Mouse (Mus musculus): ENCODE data around the gene Svopl. TPM values are rescaled to one million over a fixed set of nuclear protein-coding genes. Genes with fewer than 3 reads are reported as not detected.

The Svopl gene
- polyA plus RNA-seq, 1 experiment from 2014 or later: 2.6 TPM

GRCm38 (mm10) chr6:38048003-38048402 is 1.2 kb upstream of the Svopl start:
- Histone ChIP-seq H3K4me1 (ENCODE audit: insufficient read depth, low read depth, low read length) (peaks cover 4% of the 10 kb centered on the region; the same call in 1 of the 2 replicates), H3K9ac (replicated peaks; ENCODE audit: low read depth) (no peak overlapping the region), H3K9me3 (ENCODE audit: low read length) (no peaks in the 10 kb centered on the region), H3K4me2 (replicated peaks; ENCODE audit: low read depth, low read length) (no peak overlapping the region), H3K36me3 (ENCODE audit: insufficient read depth, low read length) (no peaks in the 10 kb centered on the region), H3K27ac (ENCODE audit: low read length) (no peak overlapping the region), H3K4me3 (ENCODE audit: low read depth, low read length) (no peak overlapping the region), H3K27me3 (replicated peaks; ENCODE audit: insufficient read depth, low read length) (no peaks in the 10 kb centered on the region)
- no peak for DNase-seq (ENCODE audit: low spot score)
- ATAC-seq: no peak
- 80% methylated on average over 4 of the region's 4 CpGs for WGBS
- TF ChIP-seq CTCF (IDR thresholded peaks at IDR 0.05) (no peak), EP300 (IDR thresholded peaks at IDR 0.05) (no peak)

- TF ChIP-seq CTCF (IDR thresholded peaks at IDR 0.05) (no peak), EP300 (IDR thresholded peaks at IDR 0.05) (no peak)
- no peaks in the 10 kb centered on the region for H3K27me3 ChIP-seq (replicated peaks; ENCODE audit: insufficient read depth, low read length)
- DNase-seq (ENCODE audit: low spot score): peak; percentile 25
- H3K4me1 ChIP-seq (ENCODE audit: insufficient read depth, low read depth, low read length): peaks cover 7% of the 10 kb centered on the region; the same call in 1 of the 2 replicates
- no peaks in the 10 kb centered on the region for H3K9me3 ChIP-seq (ENCODE audit: low read length)
- no peak overlapping the region for H3K9ac ChIP-seq (replicated peaks; ENCODE audit: low read depth)
- whole genome bisulfite sequencing: 62% methylated on average over 5 of the region's 5 CpGs
- no peak overlapping the region for H3K4me2 ChIP-seq (replicated peaks; ENCODE audit: low read depth, low read length)
- no peak for ATAC-seq
- no peak overlapping the region for H3K27ac ChIP-seq (ENCODE audit: low read length)
- no peaks in the 10 kb centered on the region for H3K36me3 ChIP-seq (ENCODE audit: insufficient read depth, low read length)
- H3K4me3 ChIP-seq (ENCODE audit: low read depth, low read length): no peak overlapping the region
Observed at GRCm38 (mm10) chr6:38032801-38033566, 13.8 kb downstream of the Svopl start.

- no peak overlapping the region for H3K9ac ChIP-seq (replicated peaks; ENCODE audit: low read depth)
- no peaks in the 10 kb centered on the region for H3K36me3 ChIP-seq (ENCODE audit: insufficient read depth, low read length)
- ATAC-seq (peak; percentile 46; the same call in 1 of the 2 replicates), DNase-seq (ENCODE audit: low spot score) (peak; percentile 51)
- no peak overlapping the region for H3K4me3 ChIP-seq (ENCODE audit: low read depth, low read length)
- peaks cover 7% of the 10 kb centered on the region; the same call in 1 of the 2 replicates for H3K4me1 ChIP-seq (ENCODE audit: insufficient read depth, low read depth, low read length)
- 32% methylated on average over 7 of the region's 7 CpGs for WGBS
- H3K4me2 ChIP-seq (replicated peaks; ENCODE audit: low read depth, low read length): no peak overlapping the region
- no peak overlapping the region for H3K27ac ChIP-seq (ENCODE audit: low read length)
- no peaks in the 10 kb centered on the region for H3K27me3 ChIP-seq (replicated peaks; ENCODE audit: insufficient read depth, low read length)
- no peak for TF ChIP-seq EP300 (IDR thresholded peaks at IDR 0.05)
- TF ChIP-seq CTCF (IDR thresholded peaks at IDR 0.05): no peak
- no peaks in the 10 kb centered on the region for H3K9me3 ChIP-seq (ENCODE audit: low read length)
Observed at GRCm38 (mm10) chr6:38031924-38032540, 14.8 kb downstream of the Svopl start.

GRCm38 (mm10) chr6:38028205-38028604 is 18.6 kb downstream of the Svopl start:
- Histone ChIP-seq H3K4me3 (ENCODE audit: low read depth, low read length) (no peak overlapping the region), H3K4me1 (ENCODE audit: insufficient read depth, low read depth, low read length) (peaks cover 7% of the 10 kb centered on the region; the same call in 1 of the 2 replicates), H3K9me3 (ENCODE audit: low read length) (no peaks in the 10 kb centered on the region), H3K27ac (ENCODE audit: low read length) (no peak overlapping the region), H3K27me3 (replicated peaks; ENCODE audit: insufficient read depth, low read length) (no peaks in the 10 kb centered on the region), H3K9ac (replicated peaks; ENCODE audit: low read depth) (no peak overlapping the region), H3K36me3 (ENCODE audit: insufficient read depth, low read length) (no peaks in the 10 kb centered on the region), H3K4me2 (replicated peaks; ENCODE audit: low read depth, low read length) (no peak overlapping the region)
- 38% methylated on average over 2 of the region's 2 CpGs for WGBS
- DNase-seq (ENCODE audit: low spot score) (no peak), ATAC-seq (no peak)
- TF ChIP-seq EP300 (IDR thresholded peaks at IDR 0.05): no peak
- TF ChIP-seq CTCF (IDR thresholded peaks at IDR 0.05): no peak

- DNase-seq (ENCODE audit: low spot score): peak; percentile 61
- H3K27ac ChIP-seq (ENCODE audit: low read length): no peak overlapping the region
Observed at GRCm38 (mm10) chr6:38027771-38028170, 19.0 kb downstream of the Svopl start.

GRCm38 (mm10) chr6:38023284-38023683 is 23.5 kb downstream of the Svopl start:
- Histone ChIP-seq H3K27ac (ENCODE audit: low read length) (no peak overlapping the region), H3K4me2 (replicated peaks; ENCODE audit: low read depth, low read length) (no peak overlapping the region), H3K27me3 (replicated peaks; ENCODE audit: insufficient read depth, low read length) (no peaks in the 10 kb centered on the region), H3K4me3 (ENCODE audit: low read depth, low read length) (no peak overlapping the region), H3K36me3 (ENCODE audit: insufficient read depth, low read length) (no peaks in the 10 kb centered on the region), H3K9me3 (ENCODE audit: low read length) (no peaks in the 10 kb centered on the region), H3K9ac (replicated peaks; ENCODE audit: low read depth) (no peak overlapping the region), H3K4me1 (ENCODE audit: insufficient read depth, low read depth, low read length) (no peaks in the 10 kb centered on the region)
- TF ChIP-seq CTCF (IDR thresholded peaks at IDR 0.05) (no peak), EP300 (IDR thresholded peaks at IDR 0.05) (0 out of 2 replicates have a peak, but pooled peaks have one; percentile 7)
- 19% methylated on average over 7 of the region's 7 CpGs for whole genome bisulfite sequencing
- peak; percentile 52 for ATAC-seq
- no peak for DNase-seq (ENCODE audit: low spot score)

More at GRCm38 (mm10) chr6:38027771-38028170, 19.0 kb downstream of the Svopl start:
- no peak overlapping the region for H3K4me3 ChIP-seq (ENCODE audit: low read depth, low read length)
- no peaks in the 10 kb centered on the region for H3K9me3 ChIP-seq (ENCODE audit: low read length)
- TF ChIP-seq CTCF (IDR thresholded peaks at IDR 0.05): no peak
- TF ChIP-seq EP300 (IDR thresholded peaks at IDR 0.05): no peak
- H3K27me3 ChIP-seq (replicated peaks; ENCODE audit: insufficient read depth, low read length): no peaks in the 10 kb centered on the region
- H3K9ac ChIP-seq (replicated peaks; ENCODE audit: low read depth): no peak overlapping the region
- no peak overlapping the region for H3K4me2 ChIP-seq (replicated peaks; ENCODE audit: low read depth, low read length)
- H3K36me3 ChIP-seq (ENCODE audit: insufficient read depth, low read length): no peaks in the 10 kb centered on the region
- ATAC-seq: peak; percentile 54
- 41% methylated on average over 1 of the region's 1 CpGs for WGBS
- H3K4me1 ChIP-seq (ENCODE audit: insufficient read depth, low read depth, low read length): peaks cover 7% of the 10 kb centered on the region; the same call in 1 of the 2 replicates
